Mouse (Mus musculus) liver, embryonic 14.5 days (tissue): ENCODE results near the gene Stx11.

Experiments used
- CTCF ChIP-seq: IDR thresholded peaks from 2 replicates; pipeline ENCODE4 v1.5.1; 2016; ENCODE audit warnings: antibody characterized with exemption, low read depth, control low read depth
- EP300 ChIP-seq: IDR thresholded peaks from 2 replicates; pipeline ENCODE4 v1.6.1; 2016; ENCODE audit warnings: antibody characterized with exemption, low read depth

GRCm38 (mm10) chr10:13005043-13005442 lies 40.9 kb upstream of the Stx11 start, which contains the start of gene Sf3b5:
- TF ChIP-seq CTCF = no peak
- TF ChIP-seq EP300 = no peak
